ENCODE assay signal across 13 mouse cellular contexts in genomic region chr17:79771727-79772126, GRCm38 (mm10). TPM values are rescaled to one million over a fixed set of nuclear protein-coding genes. Genes with fewer than 3 reads are reported as not detected.
A peak's percentile ranks its signal among the peaks of the same experiment; 100 is the strongest.
DNase-seq lines count a peak whose midpoint lies in the region; ATAC-seq and TF ChIP-seq lines count a peak whose summit lies in the region.
"Had no signal": no experiment of that assay in that cellular context is flagged by ENCODE, and none has a peak within 500 bp of the region (broad histone marks: within the 10 kb centered on the region; RNA-seq: fewer than 3 reads in every experiment).

No protein-coding gene starts in this region.

- intact Hi-C loops in heart, postnatal 36 days (cut with DNase I) = no loop called here

- no peak overlapping the region for H3K27ac ChIP-seq in hindbrain, embryonic 10.5 days
- H3K27ac ChIP-seq in midbrain, embryonic 15.5 days = no peak overlapping the region
- no peak overlapping the region for H3K27ac ChIP-seq in thymus, adult 2 months (ENCODE audit: control insufficient read depth, insufficient read depth, low read length)
- H3K27ac ChIP-seq in lung, postnatal 0 days (ENCODE audit: low read length) = no peak overlapping the region
- no peak overlapping the region for H3K27ac ChIP-seq in heart, embryonic 10.5 days
- H3K27ac ChIP-seq: gastrocnemius, adult 2 months; liver, embryonic 14.5 days had no signal

- ATAC-seq in midbrain, embryonic 15.5 days (replicated peaks) = peak; percentile 66; the same call in 1 of the 2 replicates
- no peak for ATAC-seq in lung, postnatal 0 days

- 0 out of 2 replicates have a peak overlapping the region, but pooled peaks have one; percentile 5 for H3K4me3 ChIP-seq in hindbrain, embryonic 10.5 days
- H3K4me3 ChIP-seq in midbrain, embryonic 15.5 days = no peak overlapping the region
- no peak overlapping the region for H3K4me3 ChIP-seq in thymus, adult 2 months (ENCODE audit: control insufficient read depth, insufficient read depth, low read length)
- no peak overlapping the region for H3K4me3 ChIP-seq in lung, postnatal 0 days (ENCODE audit: low read depth, low read length)
- no peak overlapping the region for H3K4me3 ChIP-seq in heart, embryonic 10.5 days
- H3K4me3 ChIP-seq: gastrocnemius, adult 2 months; myocyte had no signal

- H3K4me2 ChIP-seq in midbrain, embryonic 15.5 days = no peak overlapping the region
- H3K4me2 ChIP-seq in lung, postnatal 0 days (replicated peaks; ENCODE audit: low read depth, low read length) = no peak overlapping the region

- TF ChIP-seq POLR2A in brain, embryonic 14.5 days (IDR thresholded peaks at IDR 0.05; ENCODE audit: borderline replicate concordance, extremely low read depth, insufficient read depth, insufficient read length, poor library complexity, severe bottlenecking) = no peak
- TF ChIP-seq POLR2A in thymus, adult 2 months (IDR thresholded peaks at IDR 0.05; ENCODE audit: control insufficient read depth, extremely low read depth, insufficient read depth, low read length, poor library complexity) = no peak

- no peak for TF ChIP-seq CTCF in brain, embryonic 14.5 days (IDR thresholded peaks at IDR 0.05; ENCODE audit: borderline replicate concordance, extremely low read depth, insufficient read depth, insufficient read length)
- TF ChIP-seq CTCF in thymus, adult 2 months (IDR thresholded peaks at IDR 0.05; ENCODE audit: borderline replicate concordance, control insufficient read depth, extremely low read depth, insufficient read depth, low read length, poor library complexity) = no peak
- TF ChIP-seq CTCF in lung, postnatal 0 days (IDR thresholded peaks at IDR 0.05) = no peak

- no peak overlapping the region for H3K9ac ChIP-seq in midbrain, embryonic 15.5 days
- no peak overlapping the region for H3K9ac ChIP-seq in lung, postnatal 0 days (replicated peaks; ENCODE audit: low read depth)
- H3K9ac ChIP-seq: liver, embryonic 14.5 days had no signal

- no peak for TF ChIP-seq EP300 in lung, postnatal 0 days (IDR thresholded peaks at IDR 0.05)

- H3K36me3 ChIP-seq in hindbrain, embryonic 10.5 days = no peaks in the 10 kb centered on the region
- H3K36me3 ChIP-seq in midbrain, embryonic 15.5 days (replicated peaks) = no peaks in the 10 kb centered on the region
- no peaks in the 10 kb centered on the region for H3K36me3 ChIP-seq in thymus, adult 2 months (ENCODE audit: control insufficient read depth, insufficient read depth, low read length)
- no peaks in the 10 kb centered on the region for H3K36me3 ChIP-seq in lung, postnatal 0 days (ENCODE audit: insufficient read depth, low read length)
- no peaks in the 10 kb centered on the region for H3K36me3 ChIP-seq in heart, embryonic 10.5 days

- DNase-seq in heart, adult 11 months = peak; percentile 82
- DNase-seq in heart, postnatal 36 days = no peak
- DNase-seq in brain, embryonic 14.5 days (ENCODE audit: low read depth) = peak; percentile 71
- DNase-seq in hindbrain, embryonic 10.5 days (ENCODE audit: low spot score) = peak; percentile 43
- no peak for DNase-seq in thymus, adult 2 months
- DNase-seq in lung, postnatal 0 days (ENCODE audit: low spot score) = no peak
- no peak for DNase-seq in heart, embryonic 10.5 days (ENCODE audit: low spot score)
- DNase-seq: cerebellum, adult 11-12 months; gastrocnemius, adult 2 months; kidney, adult 18-20 months had no signal

- H3K4me1 ChIP-seq in hindbrain, embryonic 10.5 days (replicated peaks) = peaks cover 24% of the 10 kb centered on the region
- H3K4me1 ChIP-seq in midbrain, embryonic 15.5 days = peaks cover 4% of the 10 kb centered on the region
- H3K4me1 ChIP-seq in thymus, adult 2 months (replicated peaks; ENCODE audit: control insufficient read depth, insufficient read depth, low read length) = peaks cover 8% of the 10 kb centered on the region
- no peaks in the 10 kb centered on the region for H3K4me1 ChIP-seq in lung, postnatal 0 days (ENCODE audit: insufficient read depth, low read depth, low read length)
- 0 out of 2 replicates have a peak, but pooled peaks cover 3% of the 10 kb centered on the region for H3K4me1 ChIP-seq in heart, embryonic 10.5 days

- no peaks in the 10 kb centered on the region for H3K27me3 ChIP-seq in hindbrain, embryonic 10.5 days (ENCODE audit: insufficient read depth, poor library complexity, severe bottlenecking)
- H3K27me3 ChIP-seq in midbrain, embryonic 15.5 days (replicated peaks) = no peaks in the 10 kb centered on the region
- H3K27me3 ChIP-seq in thymus, adult 2 months (ENCODE audit: control insufficient read depth, insufficient read depth, low read length) = no peaks in the 10 kb centered on the region
- H3K27me3 ChIP-seq in lung, postnatal 0 days (replicated peaks; ENCODE audit: insufficient read depth, low read length) = no peaks in the 10 kb centered on the region
- H3K27me3 ChIP-seq in heart, embryonic 10.5 days (ENCODE audit: insufficient read depth, poor library complexity, severe bottlenecking) = no peaks in the 10 kb centered on the region

- WGBS in hindbrain, embryonic 10.5 days = 10% methylated on average over 10 of the region's 10 CpGs
- WGBS in midbrain, embryonic 15.5 days = 9% methylated on average over 10 of the region's 10 CpGs
- WGBS in thymus, adult 2 months = 93% methylated on average over 10 of the region's 10 CpGs
- 50% methylated on average over 10 of the region's 10 CpGs for WGBS in lung, postnatal 0 days
- WGBS in heart, embryonic 10.5 days = 39% methylated on average over 10 of the region's 10 CpGs

- H3K9me3 ChIP-seq in hindbrain, embryonic 10.5 days = no peaks in the 10 kb centered on the region
- no peaks in the 10 kb centered on the region for H3K9me3 ChIP-seq in midbrain, embryonic 15.5 days
- no peaks in the 10 kb centered on the region for H3K9me3 ChIP-seq in lung, postnatal 0 days (ENCODE audit: low read length)
- H3K9me3 ChIP-seq in heart, embryonic 10.5 days = no peaks in the 10 kb centered on the region

RNA-seq across cellular contexts. Expression of gene Cyp1b1, which starts 56.9 kb away (rescaled TPM):
- 1 to 10 TPM; 5.1 to 5.5 TPM for total RNA-seq in heart, postnatal 36 days (2021)
- polyA plus RNA-seq in brain, embryonic 14.5 days (2012; rRNA removed) = 5.3 and 9.9 TPM in 2 replicates
- 1.9 and 3.0 TPM in 2 replicates for polyA plus RNA-seq in hindbrain, embryonic 10.5 days (2016; fragmentation: Nextera tagmentation; extraction: Ambion mirVana)
- polyA plus RNA-seq in midbrain, embryonic 15.5 days (2015; fragmentation: Nextera tagmentation; extraction: Ambion mirVana) = 7.0 and 7.4 TPM in 2 replicates
- polyA plus RNA-seq in thymus, adult 2 months (2012; rRNA removed) = 12.2 and 14.1 TPM in 2 replicates
- 1.7 and 1.9 TPM in 2 replicates for polyA plus RNA-seq in lung, postnatal 0 days (2015; fragmentation: Nextera tagmentation; extraction: Ambion mirVana)
- polyA plus RNA-seq in heart, embryonic 10.5 days (2016; fragmentation: Nextera tagmentation; extraction: Ambion mirVana) = 1.0 and 6.1 TPM in 2 replicates

Comparison
In these comparisons a context has a peak if more than half of its experiments do, and no peak if none do; other contexts are left out.
1. DNase-seq: peak in heart, adult 11 months (single experiment), brain, embryonic 14.5 days (single experiment) and hindbrain, embryonic 10.5 days (single experiment); none in heart, postnatal 36 days (0 of 2), thymus, adult 2 months (single experiment), lung, postnatal 0 days (single experiment) and heart, embryonic 10.5 days (single experiment).